Mouse (Mus musculus) midbrain, embryonic 14.5 days (tissue): ENCODE data around the gene 2610042L04Rik. TPM values are rescaled to one million over a fixed set of nuclear protein-coding genes. Genes with fewer than 3 reads are reported as not detected.
"Not testable (repeated sequence)": the region's sequence is repeated elsewhere in the genome, so short reads cannot be mapped to it uniquely, and the experiment has no call there.

ENCODE experiments used
- ATAC-seq: fragments of 200-750 bp; cut with Nextera tagmentation; 2 replicates; pipeline ENCODE4 v1.8.0; 2017; ENCODE audit warnings: moderate number of reproducible peaks, moderate library complexity; ENCODE audit not compliant: low FRiP score, low TSS enrichment
- DNase-seq: peaks from one replicate; pipeline ENCODE4 v3.0.0-alpha.2; 2015
- H3K27ac ChIP-seq: fragments of 300-500 bp; sonication (generic); replicated peaks from 2 replicates; pipeline ENCODE4 v1.5.1; 2014; ENCODE audit warnings: mild to moderate bottlenecking, low read depth, low read length, moderate library complexity
- H3K27me3 ChIP-seq: fragments of 300-500 bp; sonication (generic); 2 replicates; pipeline ENCODE4 v1.6.1; 2014; ENCODE audit warnings: low read length, control low read depth, mixed read lengths; ENCODE audit not compliant: control insufficient read depth, insufficient read depth
- H3K36me3 ChIP-seq: fragments of 300-500 bp; sonication (generic); 2 replicates; pipeline ENCODE4 v1.6.1; 2014; ENCODE audit warnings: low read length, control low read depth; ENCODE audit not compliant: control insufficient read depth, insufficient read depth
- H3K4me1 ChIP-seq: fragments of 300-500 bp; sonication (generic); 2 replicates; pipeline ENCODE4 v1.6.1; 2014; ENCODE audit warnings: mild to moderate bottlenecking, antibody characterized with exemption, low read length, control low read depth; ENCODE audit not compliant: control insufficient read depth, insufficient read depth
- H3K4me2 ChIP-seq: fragments of 300-500 bp; sonication (generic); 2 replicates; pipeline ENCODE4 v1.6.1; 2014; ENCODE audit warnings: mild to moderate bottlenecking, low read length, moderate library complexity
- H3K4me3 ChIP-seq: fragments of 300-500 bp; sonication (generic); replicated peaks from 2 replicates; pipeline ENCODE4 v1.5.1; 2014; ENCODE audit warnings: low read depth, low read length
- H3K9ac ChIP-seq: fragments of 300-500 bp; sonication (generic); replicated peaks from 2 replicates; pipeline ENCODE4 v1.6.1; 2014; ENCODE audit warnings: mild to moderate bottlenecking, low read length, moderate library complexity
- H3K9me3 ChIP-seq: fragments of 300-500 bp; sonication (generic); 2 replicates; pipeline ENCODE4 v1.6.1; 2016; ENCODE audit warnings: low read length, control low read depth, mixed read lengths; ENCODE audit not compliant: control insufficient read depth
- WGBS: fragments of 180-500 bp; shearing (Covaris S2); extraction: QIAGEN DNeasy Blood & Tissue Kit; methylation state at CpG from one replicate; pipeline ENCODE4 v1.1.7; 2014; 5-methylcytosine and 5-hydroxymethylcytosine counted together
- polyA plus RNA-seq: library from polyadenylated mRNA; unstranded; fragments of >200 nt; fragmentation: Nextera tagmentation; extraction: Ambion mirVana; gene quantifications from 2 replicates; pipeline ENCODE4 v1.2.1, GENCODE M21; 2014

The 2610042L04Rik gene
- polyA plus RNA-seq: 5.9 and 7.7 TPM in 2 replicates

DNA sequence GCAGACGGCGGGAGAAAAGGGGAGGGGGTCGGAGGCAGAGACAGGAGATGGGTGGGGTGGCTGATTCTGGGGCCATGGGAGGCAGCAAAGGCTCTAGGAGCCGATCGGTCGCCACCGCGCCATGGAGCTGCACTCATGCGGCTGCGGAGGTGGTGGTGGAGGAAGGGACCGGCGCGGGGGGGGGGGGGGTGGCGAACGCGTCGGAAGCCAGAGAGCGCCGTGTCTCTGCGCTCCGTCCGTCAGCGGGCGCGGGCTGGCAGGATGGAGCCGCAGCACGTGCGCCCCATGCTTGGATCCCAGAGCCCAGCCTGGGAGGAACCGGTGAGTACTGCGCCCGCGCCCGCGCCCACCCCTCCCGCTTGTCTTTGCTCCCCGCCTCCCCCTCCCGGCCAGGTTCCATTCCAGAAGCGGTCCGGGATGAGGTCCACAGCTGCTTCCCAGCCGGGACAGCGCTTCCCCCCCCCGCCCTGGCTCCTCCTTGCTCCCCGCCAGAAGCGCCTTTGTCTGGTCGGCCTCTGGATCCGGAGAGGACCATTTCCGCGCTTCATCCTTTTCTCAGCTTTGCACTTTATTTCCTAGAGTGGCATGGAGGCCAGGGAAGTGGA is at the start of gene 2610042L04Rik:
Gene 2610042L04Rik, plus strand, starts transcription at position 288 of the 605 bp plus-strand sequence.
- ATAC-seq, H3K36me3 ChIP-seq, H3K27me3 ChIP-seq, H3K9me3 ChIP-seq, H3K27ac ChIP-seq, H3K4me1 ChIP-seq: not testable (repeated sequence)
- WGBS: 3% methylated on average over 41 of the region's 48 CpGs
- peak; percentile 34 for DNase-seq
- peak within 1 kb of the TSS; percentile 42 for H3K4me3 ChIP-seq
- H3K4me2 ChIP-seq: peak within 1 kb of the TSS; percentile 58
- peak within 1 kb of the TSS; percentile 55 for H3K9ac ChIP-seq

DNA sequence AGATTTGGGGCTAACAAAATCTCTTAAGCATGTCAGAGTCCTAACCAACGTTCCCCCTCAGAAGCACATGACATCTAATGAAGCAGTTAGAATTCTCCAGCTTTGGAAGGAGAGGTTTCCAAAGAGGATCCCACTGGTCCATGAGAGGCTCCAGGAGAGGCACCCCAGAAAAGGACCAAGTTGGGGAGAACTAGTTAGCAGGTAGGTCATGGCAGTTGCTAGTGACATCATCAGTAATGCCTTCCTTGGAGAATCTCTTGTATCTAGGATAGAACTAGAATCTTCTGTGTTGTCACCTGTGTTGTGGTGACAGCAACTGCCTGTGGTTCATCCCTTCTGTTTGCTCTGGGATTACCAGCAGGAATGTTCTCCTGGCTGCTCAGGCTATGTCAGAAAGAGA is 17.6 kb upstream of the 2610042L04Rik start, which contains the start of gene Gm3149:
Gene Gm3149, plus strand, starts transcription at position 301 of the 400 bp plus-strand sequence.
- H3K9ac ChIP-seq, H3K27me3 ChIP-seq, H3K4me2 ChIP-seq, H3K4me1 ChIP-seq, H3K9me3 ChIP-seq, H3K36me3 ChIP-seq, H3K4me3 ChIP-seq, ATAC-seq, DNase-seq, H3K27ac ChIP-seq: not testable (repeated sequence)
- WGBS: no CpG with 5 or more reads among the region's 1 CpGs

- 7% methylated on average over 7 of the region's 8 CpGs for WGBS
- DNase-seq: peak; percentile 0
- H3K4me3 ChIP-seq, H3K36me3 ChIP-seq, H3K27me3 ChIP-seq, ATAC-seq, H3K9ac ChIP-seq, H3K9me3 ChIP-seq, H3K4me2 ChIP-seq, H3K4me1 ChIP-seq, H3K27ac ChIP-seq: not testable (repeated sequence)
Observed at GRCm38 (mm10) chr14:4335506-4335905, 943 bp downstream of the 2610042L04Rik start.

DNA sequence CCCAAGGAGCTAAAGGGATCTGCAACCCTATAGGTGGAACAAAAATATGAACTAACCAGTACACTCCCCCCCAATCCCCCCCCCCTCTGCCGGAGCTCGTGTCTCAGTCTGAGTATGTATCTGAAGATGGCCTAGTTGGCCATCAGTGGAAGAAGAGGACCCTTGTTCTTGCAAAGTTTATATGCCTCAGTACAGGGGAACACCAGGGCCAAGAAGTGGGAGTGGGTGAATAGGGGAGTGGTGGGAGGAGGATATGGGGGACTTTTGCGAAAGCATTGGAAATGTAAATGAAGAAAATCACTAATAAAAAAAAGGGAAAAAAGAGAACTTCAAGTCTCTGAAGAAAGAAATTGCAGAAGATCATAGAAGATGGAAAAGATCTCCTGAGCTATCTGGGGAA is 34.4 kb downstream of the 2610042L04Rik start:
- 82% methylated on average over 3 of the region's 3 CpGs for WGBS

DNA sequence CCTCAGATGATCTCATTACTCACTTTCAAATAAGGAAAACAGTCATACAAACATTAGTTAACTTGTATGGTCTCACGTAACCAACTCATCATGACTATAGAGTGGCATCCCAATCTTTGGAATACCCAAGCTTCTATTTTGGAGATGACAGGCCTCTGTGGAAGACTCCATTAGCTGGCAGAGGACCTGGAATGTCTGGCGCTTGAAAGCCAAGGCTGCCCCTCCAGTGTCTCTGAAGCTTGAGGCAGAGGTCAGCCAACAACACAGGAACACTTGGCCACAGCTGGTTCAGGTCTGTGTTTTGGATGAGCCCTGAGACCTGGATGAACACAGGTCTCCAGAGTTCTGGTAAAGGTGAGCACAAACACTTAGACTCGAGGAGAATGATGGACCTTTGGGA is 35.1 kb downstream of the 2610042L04Rik start:
- not testable (repeated sequence) for H3K27me3 ChIP-seq, H3K9ac ChIP-seq, H3K4me2 ChIP-seq, H3K4me1 ChIP-seq, DNase-seq, H3K4me3 ChIP-seq, H3K36me3 ChIP-seq, ATAC-seq, H3K27ac ChIP-seq, H3K9me3 ChIP-seq
- whole genome bisulfite sequencing: 79% methylated on average over 3 of the region's 3 CpGs

More for the DNA sequence above, 34.4 kb downstream of the 2610042L04Rik start:
- H3K4me3 ChIP-seq, H3K36me3 ChIP-seq, ATAC-seq, H3K4me2 ChIP-seq, DNase-seq, H3K27ac ChIP-seq, H3K9me3 ChIP-seq, H3K27me3 ChIP-seq, H3K4me1 ChIP-seq, H3K9ac ChIP-seq: not testable (repeated sequence)

DNA sequence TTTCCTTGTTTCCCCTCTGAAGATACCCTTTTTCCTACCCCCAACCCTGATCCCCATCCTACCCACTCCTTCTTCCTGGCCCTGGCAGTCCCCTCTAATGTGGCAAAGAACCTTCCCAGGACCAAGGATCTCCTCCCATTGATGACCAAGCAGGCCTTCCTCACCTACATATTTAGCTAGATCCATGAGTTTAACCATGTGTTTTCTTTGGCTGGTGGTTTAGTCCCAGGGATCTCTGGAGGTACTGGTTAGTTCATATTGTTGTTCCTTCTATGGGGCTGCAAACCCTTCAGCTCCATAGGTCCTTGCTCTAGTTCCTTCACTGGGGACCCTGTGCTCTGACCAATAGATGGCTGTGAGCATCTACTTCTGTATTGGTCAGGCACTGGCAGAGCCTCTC is 43.3 kb downstream of the 2610042L04Rik start:
- not testable (repeated sequence) for H3K27ac ChIP-seq, DNase-seq, H3K9ac ChIP-seq, H3K4me2 ChIP-seq, ATAC-seq, H3K36me3 ChIP-seq, H3K9me3 ChIP-seq, H3K4me3 ChIP-seq, H3K4me1 ChIP-seq, H3K27me3 ChIP-seq

DNA sequence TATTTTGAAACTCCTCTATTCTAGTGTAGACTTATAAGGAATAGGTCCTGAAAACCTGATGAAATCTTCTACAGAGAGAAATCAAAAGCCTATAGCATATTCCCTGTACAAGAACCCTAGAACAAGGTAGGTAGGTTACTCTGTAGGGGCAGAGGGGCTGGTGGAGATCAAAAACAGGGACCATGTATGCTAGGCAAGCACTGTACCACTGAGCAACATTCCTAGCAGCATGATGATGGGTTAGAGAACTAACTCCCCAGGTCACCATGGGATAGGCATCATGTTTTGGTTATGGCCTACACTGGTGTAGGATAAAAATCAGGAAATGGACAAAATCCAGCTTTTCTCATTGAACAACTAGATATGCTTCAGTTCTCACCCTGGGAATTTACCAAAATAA is 51.0 kb downstream of the 2610042L04Rik start:
- H3K9ac ChIP-seq, H3K27me3 ChIP-seq, H3K36me3 ChIP-seq, H3K4me3 ChIP-seq, H3K27ac ChIP-seq, H3K4me1 ChIP-seq, DNase-seq, H3K4me2 ChIP-seq, ATAC-seq, H3K9me3 ChIP-seq: not testable (repeated sequence)

DNA sequence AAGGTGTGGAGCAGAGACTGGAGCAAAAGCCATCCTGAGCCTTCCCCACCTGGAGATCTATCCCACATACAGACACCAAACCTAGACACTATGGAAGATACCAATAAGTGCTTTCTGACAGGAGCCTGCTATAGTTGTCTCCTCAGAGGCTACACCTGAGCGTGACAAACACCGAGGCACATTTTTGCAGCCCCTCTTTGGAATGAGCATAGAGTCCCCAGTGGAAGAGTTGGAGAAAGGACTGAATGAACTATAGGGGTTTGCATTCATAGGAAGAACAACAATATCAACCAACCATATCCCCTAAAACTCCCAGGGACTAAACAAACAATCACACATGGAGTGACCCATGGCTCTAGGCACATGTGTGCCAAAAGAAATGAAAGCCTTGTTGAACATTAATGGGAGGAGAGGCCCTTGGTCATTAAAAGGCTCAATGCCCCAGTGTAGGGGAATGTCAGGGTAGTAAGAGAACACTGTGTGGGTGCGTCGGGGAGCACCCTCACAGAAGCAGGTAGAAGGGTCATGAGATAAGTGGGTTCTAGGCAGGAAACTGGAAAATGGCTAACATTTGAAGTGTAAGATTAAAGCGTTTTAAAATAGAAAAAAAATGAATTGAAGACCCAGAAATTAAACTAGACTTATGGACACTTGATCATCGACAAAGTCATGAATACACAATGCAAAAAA is 58.4 kb downstream of the 2610042L04Rik start:
- not testable (repeated sequence) for H3K27me3 ChIP-seq, DNase-seq, H3K4me1 ChIP-seq, H3K9ac ChIP-seq, H3K4me3 ChIP-seq, ATAC-seq, H3K27ac ChIP-seq, H3K36me3 ChIP-seq, H3K9me3 ChIP-seq, H3K4me2 ChIP-seq
- 95% methylated on average over 3 of the region's 6 CpGs for WGBS

GRCm38 (mm10) chr14:4397226-4397625 is 62.7 kb downstream of the 2610042L04Rik start, which contains the start of gene Gm3159:
Gene Gm3159, plus strand, starts transcription at chr14:4397526.
- H3K27me3 ChIP-seq, H3K9me3 ChIP-seq, H3K27ac ChIP-seq, H3K4me1 ChIP-seq, ATAC-seq, H3K4me3 ChIP-seq, DNase-seq, H3K36me3 ChIP-seq, H3K9ac ChIP-seq, H3K4me2 ChIP-seq: not testable (repeated sequence)
- 54% methylated on average over 1 of the region's 3 CpGs for WGBS
